Mouse (Mus musculus): Measurements from ENCODE around the gene Psma4.

The Psma4 gene

GRCm38 (mm10) chr9:54980674-54981073, 30.1 kb downstream of the Psma4 start, which contains the start of gene Chrna5:
Gene Chrna5, plus strand, starts transcription at chr9:54980880.
- in situ Hi-C loops (cut with MboI; ENCODE audit: low pct_unique_long_range_greater_than_20kb in 1 of 2, low sequenced_read_pairs in 2 of 2, unreplicated experiment in 1 of 2): no loop called here

- in situ Hi-C loops (cut with MboI; ENCODE audit: low pct_unique_long_range_greater_than_20kb in 1 of 2, low sequenced_read_pairs in 2 of 2, unreplicated experiment in 1 of 2): no loop called here
Measured at GRCm38 (mm10) chr9:54981291-54982191, 31.0 kb downstream of the Psma4 start.

GRCm38 (mm10) chr9:54982401-54982800, 31.8 kb downstream of the Psma4 start:
- in situ Hi-C loops (cut with MboI; ENCODE audit: low pct_unique_long_range_greater_than_20kb in 1 of 2, low sequenced_read_pairs in 2 of 2, unreplicated experiment in 1 of 2): no loop called here

- in situ Hi-C loops (cut with MboI; ENCODE audit: low pct_unique_long_range_greater_than_20kb in 1 of 2, low sequenced_read_pairs in 2 of 2, unreplicated experiment in 1 of 2): no loop called here
Measured at GRCm38 (mm10) chr9:54990362-54990761, 39.8 kb downstream of the Psma4 start.

- in situ Hi-C loops (cut with MboI; ENCODE audit: low pct_unique_long_range_greater_than_20kb in 1 of 2, low sequenced_read_pairs in 2 of 2, unreplicated experiment in 1 of 2): no loop called here
Measured at GRCm38 (mm10) chr9:54994381-54994780, 43.8 kb downstream of the Psma4 start.

GRCm38 (mm10) chr9:54995645-54996044, 45.1 kb downstream of the Psma4 start:
- in situ Hi-C loops (cut with MboI; ENCODE audit: low pct_unique_long_range_greater_than_20kb in 1 of 2, low sequenced_read_pairs in 2 of 2, unreplicated experiment in 1 of 2): no loop called here

GRCm38 (mm10) chr9:55003609-55004008, 53.0 kb downstream of the Psma4 start:
- in situ Hi-C loops (cut with MboI; ENCODE audit: low pct_unique_long_range_greater_than_20kb in 1 of 2, low sequenced_read_pairs in 2 of 2, unreplicated experiment in 1 of 2): no loop called here

Data from mouse embryonic stem cell (cell line).